Mouse (Mus musculus): ENCODE data around the gene Pik3r2. TPM values are rescaled to one million over a fixed set of nuclear protein-coding genes. Genes with fewer than 3 reads are reported as not detected.

Gene Pik3r2
- polyA plus RNA-seq, 1 experiment from 2014 or later, result 145 TPM

GRCm38 (mm10) chr8:70803761-70804480 lies 27.4 kb upstream of the Pik3r2 start:
- H3K27me3 ChIP-seq (replicated peaks; ENCODE audit: control insufficient read depth, insufficient read depth, low read length), result peaks cover 23% of the 10 kb centered on the region
- no peak for ATAC-seq
- peak overlapping the region; percentile 59 for H3K9ac ChIP-seq (replicated peaks; ENCODE audit: low read depth, low read length)

DNA sequence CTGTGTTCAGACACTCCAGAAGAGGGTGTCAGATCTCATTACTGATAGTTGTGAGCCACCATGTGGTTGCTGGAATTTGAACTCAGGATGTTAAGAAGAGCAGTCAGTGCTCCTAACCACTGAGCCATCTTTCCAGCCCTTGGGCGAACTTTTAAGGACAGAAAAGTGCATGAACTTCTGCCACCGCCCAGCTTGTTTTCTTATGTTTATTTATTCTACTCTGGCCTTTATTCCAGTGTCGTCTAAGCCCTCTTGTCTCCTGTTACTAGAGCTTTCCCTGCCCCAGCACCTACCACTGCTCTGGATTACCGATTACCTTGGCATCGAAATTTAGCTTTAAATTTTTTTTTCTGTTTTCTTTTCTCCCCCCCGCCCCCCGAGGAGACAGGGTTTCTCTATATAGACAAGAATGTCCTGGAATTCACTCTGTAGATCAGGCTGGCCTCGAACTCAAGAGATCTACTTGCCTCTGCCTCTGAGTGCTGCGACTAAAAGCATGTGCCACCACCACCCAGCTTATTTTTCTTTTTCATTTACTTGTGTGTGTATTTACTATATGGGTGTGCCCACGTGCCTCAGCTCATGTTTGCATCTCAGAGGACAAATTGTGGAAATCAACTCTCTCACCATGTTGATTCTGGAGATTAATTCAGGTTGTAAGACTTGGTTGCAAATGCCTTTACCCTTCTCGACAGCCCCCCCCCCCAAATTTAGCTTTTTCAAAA lies 26.4 kb upstream of the Pik3r2 start:
- H3K9ac ChIP-seq (replicated peaks; ENCODE audit: low read depth, low read length), result no peak overlapping the region
- H3K4me3 ChIP-seq (replicated peaks; ENCODE audit: low read length), result no peak overlapping the region
- ATAC-seq, result no peak
- no peaks in the 10 kb centered on the region for H3K36me3 ChIP-seq (ENCODE audit: control insufficient read depth, insufficient read depth)
- WGBS, result 81% methylated on average over 11 of the region's 11 CpGs
- no peaks in the 10 kb centered on the region for H3K9me3 ChIP-seq (ENCODE audit: control insufficient read depth, low read length)
- H3K4me1 ChIP-seq (replicated peaks; ENCODE audit: control insufficient read depth, insufficient read depth, low read length), result peaks cover 30% of the 10 kb centered on the region
- no peak overlapping the region for H3K27ac ChIP-seq (ENCODE audit: low read length)
- peaks cover 28% of the 10 kb centered on the region for H3K27me3 ChIP-seq (replicated peaks; ENCODE audit: control insufficient read depth, insufficient read depth, low read length)
- H3K4me2 ChIP-seq (ENCODE audit: low read length), result no peak overlapping the region

More at GRCm38 (mm10) chr8:70803761-70804480, 27.4 kb upstream of the Pik3r2 start:
- Histone ChIP-seq H3K27ac (ENCODE audit: low read length) (no peak overlapping the region), H3K4me1 (replicated peaks; ENCODE audit: control insufficient read depth, insufficient read depth, low read length) (peaks cover 23% of the 10 kb centered on the region), H3K36me3 (ENCODE audit: control insufficient read depth, insufficient read depth) (no peaks in the 10 kb centered on the region), H3K4me3 (replicated peaks; ENCODE audit: low read length) (peak overlapping the region; percentile 58), H3K4me2 (ENCODE audit: low read length) (peak overlapping the region; percentile 81), H3K9me3 (ENCODE audit: control insufficient read depth, low read length) (no peaks in the 10 kb centered on the region)
- WGBS, result 1% methylated on average over 47 of the region's 47 CpGs

- no peak for ATAC-seq
- Histone ChIP-seq H3K9me3 (ENCODE audit: control insufficient read depth, low read length) (no peaks in the 10 kb centered on the region), H3K4me3 (replicated peaks; ENCODE audit: low read length) (no peak overlapping the region), H3K4me2 (ENCODE audit: low read length) (no peak overlapping the region), H3K36me3 (ENCODE audit: control insufficient read depth, insufficient read depth) (no peaks in the 10 kb centered on the region), H3K27ac (ENCODE audit: low read length) (no peak overlapping the region), H3K9ac (replicated peaks; ENCODE audit: low read depth, low read length) (no peak overlapping the region), H3K27me3 (replicated peaks; ENCODE audit: control insufficient read depth, insufficient read depth, low read length) (peaks cover 28% of the 10 kb centered on the region), H3K4me1 (replicated peaks; ENCODE audit: control insufficient read depth, insufficient read depth, low read length) (peaks cover 34% of the 10 kb centered on the region)
- WGBS, result 86% methylated on average over 1 of the region's 1 CpGs
Measured at GRCm38 (mm10) chr8:70801830-70802229, 25.3 kb upstream of the Pik3r2 start.

DNA sequence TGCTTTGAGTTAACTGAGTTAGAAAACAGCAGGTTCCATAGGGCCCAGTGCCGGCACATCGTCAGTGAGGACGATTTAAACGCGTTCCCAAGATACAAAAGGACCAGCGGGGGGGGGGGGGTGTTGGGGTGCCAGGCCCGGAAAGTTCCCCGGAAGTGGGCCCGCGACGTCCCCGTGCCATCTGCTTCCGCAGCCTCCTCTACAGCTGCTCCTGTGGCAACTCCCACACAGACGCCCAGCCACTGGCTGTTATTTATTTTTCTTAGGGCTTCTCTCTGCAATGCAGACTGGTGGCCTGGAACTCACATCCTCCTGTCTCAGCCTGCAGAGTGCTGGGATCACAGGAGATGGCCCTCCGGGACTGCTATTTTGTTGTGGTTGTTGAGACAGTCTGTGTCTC lies 24.6 kb upstream of the Pik3r2 start:
- Histone ChIP-seq H3K9ac (replicated peaks; ENCODE audit: low read depth, low read length) (no peak overlapping the region), H3K27me3 (replicated peaks; ENCODE audit: control insufficient read depth, insufficient read depth, low read length) (peaks cover 28% of the 10 kb centered on the region), H3K9me3 (ENCODE audit: control insufficient read depth, low read length) (no peaks in the 10 kb centered on the region), H3K4me2 (ENCODE audit: low read length) (no peak overlapping the region), H3K27ac (ENCODE audit: low read length) (no peak overlapping the region), H3K4me3 (replicated peaks; ENCODE audit: low read length) (no peak overlapping the region), H3K36me3 (ENCODE audit: control insufficient read depth, insufficient read depth) (no peaks in the 10 kb centered on the region), H3K4me1 (replicated peaks; ENCODE audit: control insufficient read depth, insufficient read depth, low read length) (peaks cover 37% of the 10 kb centered on the region)
- 33% methylated on average over 15 of the region's 15 CpGs for WGBS
- ATAC-seq, result no peak

- Histone ChIP-seq H3K27me3 (replicated peaks; ENCODE audit: control insufficient read depth, insufficient read depth, low read length) (peaks cover 28% of the 10 kb centered on the region), H3K27ac (ENCODE audit: low read length) (no peak overlapping the region), H3K4me2 (ENCODE audit: low read length) (no peak overlapping the region), H3K9me3 (ENCODE audit: control insufficient read depth, low read length) (no peaks in the 10 kb centered on the region), H3K4me3 (replicated peaks; ENCODE audit: low read length) (no peak overlapping the region), H3K9ac (replicated peaks; ENCODE audit: low read depth, low read length) (no peak overlapping the region), H3K4me1 (replicated peaks; ENCODE audit: control insufficient read depth, insufficient read depth, low read length) (peaks cover 37% of the 10 kb centered on the region), H3K36me3 (ENCODE audit: control insufficient read depth, insufficient read depth) (no peaks in the 10 kb centered on the region)
- no peak for ATAC-seq
- 58% methylated on average over 10 of the region's 10 CpGs for WGBS
Measured at GRCm38 (mm10) chr8:70800648-70801047, 24.1 kb upstream of the Pik3r2 start.

- H3K27ac ChIP-seq (ENCODE audit: low read length), result no peak overlapping the region
- WGBS, result 12% methylated on average over 15 of the region's 15 CpGs
- no peak for ATAC-seq
- peak overlapping the region; percentile 58 for H3K4me3 ChIP-seq (replicated peaks; ENCODE audit: low read length)
- peaks cover 18% of the 10 kb centered on the region for H3K27me3 ChIP-seq (replicated peaks; ENCODE audit: control insufficient read depth, insufficient read depth, low read length)
- H3K9ac ChIP-seq (replicated peaks; ENCODE audit: low read depth, low read length), result peak overlapping the region; percentile 75; the same call in 1 of the 2 replicates
- no peaks in the 10 kb centered on the region for H3K36me3 ChIP-seq (ENCODE audit: control insufficient read depth, insufficient read depth)
- H3K4me1 ChIP-seq (replicated peaks; ENCODE audit: control insufficient read depth, insufficient read depth, low read length), result peaks cover 24% of the 10 kb centered on the region
- H3K4me2 ChIP-seq (ENCODE audit: low read length), result peak overlapping the region; percentile 95
- no peaks in the 10 kb centered on the region for H3K9me3 ChIP-seq (ENCODE audit: control insufficient read depth, low read length)
Measured at GRCm38 (mm10) chr8:70798281-70798680, 21.8 kb upstream of the Pik3r2 start.

DNA sequence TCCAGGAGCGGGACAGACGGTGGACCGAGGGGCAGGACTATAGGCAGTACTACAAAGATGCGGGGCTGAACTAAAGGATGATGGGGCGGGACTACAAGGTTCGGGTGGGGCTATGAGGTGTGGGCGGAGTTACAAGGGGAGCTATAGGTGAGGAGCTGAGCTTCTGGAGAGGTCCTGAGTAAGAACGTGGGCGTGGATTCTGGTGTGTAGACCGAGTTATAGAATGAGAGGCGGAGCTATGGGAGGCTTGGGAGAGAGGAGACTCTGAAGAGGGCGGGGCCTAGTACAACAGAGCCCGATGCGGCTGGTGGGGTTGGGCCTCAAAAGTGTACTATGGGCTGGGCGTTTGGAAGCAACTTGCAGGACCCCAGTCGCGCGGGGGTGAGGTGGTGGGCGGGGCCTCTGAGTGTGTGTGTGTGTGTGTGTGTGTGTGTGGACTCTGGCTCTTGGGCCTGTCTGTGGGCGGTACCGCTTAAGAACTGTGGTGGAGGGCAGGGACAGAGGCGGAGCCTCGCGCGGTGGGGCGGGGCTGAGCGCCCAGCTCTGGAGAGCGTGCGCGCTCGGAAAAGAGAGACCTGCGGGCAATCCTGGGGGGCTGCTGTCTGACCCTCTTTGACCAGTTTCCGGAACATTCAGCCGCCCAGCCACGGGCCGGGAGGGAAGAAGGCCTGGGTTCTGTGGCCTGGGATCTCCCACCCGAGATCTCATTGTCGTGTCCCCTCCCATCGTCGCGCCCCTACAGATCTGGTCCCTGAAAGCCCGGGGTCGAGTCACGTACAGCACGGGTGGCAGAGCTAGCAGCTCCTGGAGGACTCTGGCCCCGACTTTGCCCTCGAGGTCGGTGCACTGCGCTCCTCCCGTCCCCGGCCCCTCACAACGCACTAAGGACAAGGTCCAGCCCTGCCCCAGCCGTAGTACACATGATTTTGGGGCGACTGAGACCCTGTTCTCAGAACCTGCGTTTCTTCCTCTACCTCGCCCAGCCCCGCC lies 20.9 kb upstream of the Pik3r2 start:
- peak overlapping the region; percentile 75 for H3K9ac ChIP-seq (replicated peaks; ENCODE audit: low read depth, low read length)
- peaks cover 31% of the 10 kb centered on the region for H3K4me1 ChIP-seq (replicated peaks; ENCODE audit: control insufficient read depth, insufficient read depth, low read length)
- peak overlapping the region; percentile 58 for H3K4me3 ChIP-seq (replicated peaks; ENCODE audit: low read length)
- WGBS, result under 1% methylated on average over 52 of the region's 57 CpGs
- no peaks in the 10 kb centered on the region for H3K9me3 ChIP-seq (ENCODE audit: control insufficient read depth, low read length)
- H3K27me3 ChIP-seq (replicated peaks; ENCODE audit: control insufficient read depth, insufficient read depth, low read length), result peaks cover 14% of the 10 kb centered on the region
- ATAC-seq, result peak; percentile 83
- H3K4me2 ChIP-seq (ENCODE audit: low read length), result peak overlapping the region; percentile 95
- no peaks in the 10 kb centered on the region for H3K36me3 ChIP-seq (ENCODE audit: control insufficient read depth, insufficient read depth)
- peak overlapping the region; percentile 42 for H3K27ac ChIP-seq (ENCODE audit: low read length)

DNA sequence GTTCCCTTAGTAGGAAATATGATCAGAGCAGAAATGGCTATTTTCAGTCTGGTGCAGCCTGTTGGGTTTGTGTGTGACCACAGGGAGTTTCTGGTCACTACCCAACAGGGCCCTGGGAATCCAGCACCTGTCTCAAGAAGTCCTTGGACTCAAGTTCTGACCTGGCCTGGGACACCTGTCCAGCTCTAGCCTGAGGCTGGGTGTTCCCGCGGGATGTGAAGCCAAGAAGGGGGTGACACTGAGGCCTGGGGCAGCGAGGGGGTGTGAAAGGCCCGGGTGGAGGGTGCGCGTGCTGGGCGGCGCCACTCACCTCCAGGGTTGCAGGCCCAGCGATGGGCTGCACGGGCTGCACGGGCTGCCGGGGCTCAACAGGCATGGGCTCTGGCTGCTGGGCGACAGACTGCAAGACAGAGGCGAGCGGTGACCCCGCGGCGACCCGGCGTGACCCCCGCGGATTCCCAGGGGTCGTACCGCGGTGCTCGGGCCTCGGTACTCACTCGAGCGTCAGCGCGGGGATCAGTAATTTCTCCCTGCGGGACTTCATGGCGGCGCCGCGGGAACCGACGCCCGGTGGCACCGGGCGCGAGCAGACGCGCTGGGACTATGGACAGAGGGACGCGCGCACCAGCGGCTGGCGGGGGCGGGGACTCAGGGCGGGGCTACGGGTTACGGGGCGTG lies 20.0 kb upstream of the Pik3r2 start:
- peak; percentile 0; the same call in 1 of the 2 replicates for ATAC-seq
- 3% methylated on average over 53 of the region's 54 CpGs for WGBS
- H3K4me1 ChIP-seq (replicated peaks; ENCODE audit: control insufficient read depth, insufficient read depth, low read length), result peaks cover 37% of the 10 kb centered on the region
- peak overlapping the region; percentile 58 for H3K4me3 ChIP-seq (replicated peaks; ENCODE audit: low read length)
- peak overlapping the region; percentile 95 for H3K4me2 ChIP-seq (ENCODE audit: low read length)
- H3K27ac ChIP-seq (ENCODE audit: low read length), result peak overlapping the region; percentile 11; the same call in 1 of the 2 replicates
- H3K9ac ChIP-seq (replicated peaks; ENCODE audit: low read depth, low read length), result peak overlapping the region; percentile 75
- H3K27me3 ChIP-seq (replicated peaks; ENCODE audit: control insufficient read depth, insufficient read depth, low read length), result peaks cover 14% of the 10 kb centered on the region
- no peaks in the 10 kb centered on the region for H3K36me3 ChIP-seq (ENCODE audit: control insufficient read depth, insufficient read depth)
- no peaks in the 10 kb centered on the region for H3K9me3 ChIP-seq (ENCODE audit: control insufficient read depth, low read length)

Data from forebrain, embryonic 16.5 days (tissue).